Mouse (Mus musculus): ENCODE data around the gene St8sia1.

DNA sequence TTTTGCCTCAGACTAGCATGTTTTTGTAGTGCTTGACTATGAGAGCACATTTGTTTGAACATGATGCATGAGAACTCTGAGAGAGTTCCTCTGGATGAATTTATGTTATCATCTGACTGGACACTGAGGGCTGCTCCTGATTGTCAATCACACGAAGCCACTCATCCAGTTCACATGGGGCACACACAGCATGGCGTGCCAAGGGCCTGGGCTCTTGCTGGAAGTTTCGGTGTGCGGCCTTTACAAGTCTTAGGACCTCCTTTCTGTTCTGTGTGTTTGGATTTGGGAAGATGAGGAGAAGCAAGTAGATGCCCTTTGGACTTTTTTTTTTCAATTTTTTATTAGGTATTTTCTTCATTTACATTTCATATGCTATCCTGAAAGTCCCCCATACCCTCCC is 100.4 kb downstream of the St8sia1 start:
- TF ChIP-seq CTCF (IDR thresholded peaks at IDR 0.05; ENCODE audit: low read depth) (no peak), EP300 (optimal IDR thresholded peaks at IDR 0.05) (no peak)

All from stomach, postnatal 0 days (tissue).